Mouse (Mus musculus) regulatory T cell (primary cell): Measurements from ENCODE around the gene Aldh3b3.

ENCODE experiments used
- in situ Hi-C: fragments of 300-600 bp; cut with MboI, MseI; formaldehyde crosslinking; loops from one replicate; pipeline ENCODE4 v1.15.1; 2025; ENCODE audit warnings: high pct_unique_total_duplicates

Aldh3b3 gene

DNA sequence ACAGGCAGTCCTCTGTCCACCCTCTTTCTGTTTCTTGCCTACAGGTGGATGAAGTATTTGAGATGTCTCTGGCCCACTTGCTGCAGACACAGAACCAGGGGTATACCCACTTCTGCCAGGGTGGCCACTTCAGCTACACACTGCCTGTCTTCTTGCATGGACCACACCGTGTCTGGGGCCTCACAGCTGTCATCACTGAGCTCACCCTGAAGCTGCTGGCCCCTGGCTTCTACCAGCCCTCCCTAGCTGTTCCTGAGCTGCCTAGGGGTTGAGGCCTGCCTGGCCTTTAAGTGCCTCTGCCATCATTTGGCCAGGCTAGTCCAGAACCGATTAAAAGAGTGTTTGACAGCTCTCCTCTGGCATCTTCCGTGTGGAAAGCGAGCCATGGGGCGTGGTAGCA, 43.3 kb downstream of the Aldh3b3 start:
- in situ Hi-C loops: no loop called here

- in situ Hi-C loops: no loop called here
These were observed 44.7 kb downstream of the Aldh3b3 start, which contains the start of gene Doc2g for GRCm38 (mm10) chr19:4003112-4003511. TSS of gene Doc2g (plus strand) at chr19:4003313.

- in situ Hi-C loops: no loop called here
These were observed 45.2 kb downstream of the Aldh3b3 start for GRCm38 (mm10) chr19:4003641-4004040.

GRCm38 (mm10) chr19:4004331-4004730, 45.9 kb downstream of the Aldh3b3 start:
- in situ Hi-C loops: no loop called here

DNA sequence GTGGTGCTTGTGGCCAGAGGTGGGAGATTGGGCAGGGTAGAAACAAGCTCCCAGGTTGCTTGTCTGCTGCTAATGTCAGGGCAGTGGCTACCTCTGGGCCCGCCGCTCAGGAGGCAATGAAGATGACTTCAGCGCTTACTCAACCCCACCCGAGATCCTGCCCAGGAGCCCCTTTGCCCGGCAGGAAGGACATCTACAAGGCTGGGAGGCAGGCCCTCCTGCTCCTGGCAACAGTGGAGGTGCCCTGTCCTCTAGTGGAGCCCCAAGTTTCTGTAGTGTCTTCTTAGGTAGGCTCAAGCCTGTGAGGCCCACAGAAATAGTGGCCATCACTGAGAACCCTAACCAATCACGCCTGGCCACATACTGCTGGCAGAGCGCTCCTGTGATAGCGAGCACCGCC, 46.6 kb downstream of the Aldh3b3 start:
- in situ Hi-C loops: no loop called here

DNA sequence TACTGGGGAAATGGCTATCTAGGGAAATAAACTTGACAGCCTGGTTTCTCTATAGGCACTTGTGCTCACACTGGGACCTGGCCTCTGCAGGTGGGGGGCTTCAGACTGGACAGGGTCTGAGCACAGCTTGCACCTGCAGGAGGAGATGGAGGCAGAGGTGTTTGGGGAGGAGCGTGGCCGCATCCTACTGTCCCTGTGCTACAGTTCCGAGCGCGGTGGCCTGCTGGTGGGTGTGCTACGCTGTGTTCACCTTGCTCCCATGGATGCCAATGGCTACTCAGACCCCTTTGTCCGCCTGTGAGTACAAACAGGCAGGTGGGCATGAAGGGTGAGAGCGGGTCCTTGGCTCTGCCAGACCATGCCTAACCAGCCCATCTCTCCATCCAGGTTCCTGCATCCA, 47.5 kb downstream of the Aldh3b3 start:
- in situ Hi-C loops: no loop called here

DNA sequence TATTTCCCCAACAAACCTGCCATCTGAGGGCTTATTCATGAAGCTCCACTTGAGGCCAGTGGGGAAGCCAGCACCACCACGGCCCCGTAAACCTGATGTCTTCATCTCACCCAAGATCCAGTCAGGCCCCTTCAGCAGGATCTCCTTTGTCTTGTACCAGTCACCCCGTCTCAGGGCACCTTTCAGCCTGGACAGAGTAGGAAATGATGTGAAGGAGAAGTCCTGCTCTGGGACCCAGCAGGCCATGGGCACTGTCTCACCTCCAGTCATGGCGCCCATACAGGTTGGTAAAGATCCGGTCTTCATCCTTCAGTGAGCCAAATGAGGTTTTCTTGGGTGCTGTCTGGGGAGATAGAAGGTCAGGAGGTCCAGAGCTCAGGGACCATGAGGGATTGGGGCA, 52.6 kb downstream of the Aldh3b3 start:
- in situ Hi-C loops: no loop called here

DNA sequence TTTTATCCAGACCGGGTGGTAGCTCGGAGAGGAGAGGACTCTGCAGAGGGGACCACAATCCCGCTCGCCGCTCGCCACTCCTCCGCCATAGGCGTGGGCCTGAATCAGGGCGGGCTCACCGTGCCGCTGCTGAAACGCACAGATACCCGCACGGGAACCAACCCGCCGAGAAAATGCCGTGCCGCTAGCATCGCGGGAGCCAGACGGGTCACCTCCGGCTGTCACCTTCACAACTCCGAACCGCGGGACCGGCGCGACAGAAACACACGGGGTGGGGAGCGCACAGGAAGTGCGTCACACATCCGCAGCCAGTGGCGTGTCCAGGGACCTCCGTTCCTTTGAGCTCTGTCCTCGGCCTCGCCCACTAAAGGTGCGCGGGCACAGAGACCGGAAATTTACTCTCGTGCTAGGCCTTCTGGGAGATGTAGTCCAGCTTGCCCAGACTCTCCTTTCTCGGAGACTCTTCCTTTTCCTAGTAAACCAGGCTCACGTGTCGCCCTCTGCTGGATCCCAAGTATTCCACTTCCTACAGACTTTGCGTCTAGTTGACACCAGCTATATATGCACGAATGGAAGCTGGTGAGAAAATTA, 54.1 kb downstream of the Aldh3b3 start, which contains the start of gene Ndufv1:
Gene Ndufv1 (minus strand): TSS at position 375 of the 591 bp plus-strand sequence.
- in situ Hi-C loops: no loop called here

DNA sequence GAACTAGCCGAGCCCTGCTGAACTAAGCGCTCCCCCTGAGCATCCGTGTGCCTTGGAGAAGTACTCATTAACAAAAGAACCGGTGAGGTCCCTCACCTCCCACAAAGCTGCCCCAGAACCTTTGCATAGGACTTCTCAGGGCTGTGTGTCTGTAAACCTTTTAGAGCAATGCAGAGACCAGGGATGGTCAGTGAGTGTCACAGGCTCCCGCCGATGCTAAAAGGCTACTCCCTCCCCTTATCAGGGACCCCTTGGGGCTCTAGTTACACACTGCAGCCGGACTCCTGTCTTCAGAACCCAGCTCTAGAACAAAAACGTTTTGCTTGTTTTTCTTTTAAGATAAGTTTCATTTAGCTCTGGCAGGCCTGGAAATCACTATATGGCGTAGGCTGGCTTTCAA, 54.6 kb downstream of the Aldh3b3 start:
- in situ Hi-C loops: no loop called here

- in situ Hi-C loops: no loop called here
These were observed 56.4 kb downstream of the Aldh3b3 start for GRCm38 (mm10) chr19:4014802-4015201.

DNA sequence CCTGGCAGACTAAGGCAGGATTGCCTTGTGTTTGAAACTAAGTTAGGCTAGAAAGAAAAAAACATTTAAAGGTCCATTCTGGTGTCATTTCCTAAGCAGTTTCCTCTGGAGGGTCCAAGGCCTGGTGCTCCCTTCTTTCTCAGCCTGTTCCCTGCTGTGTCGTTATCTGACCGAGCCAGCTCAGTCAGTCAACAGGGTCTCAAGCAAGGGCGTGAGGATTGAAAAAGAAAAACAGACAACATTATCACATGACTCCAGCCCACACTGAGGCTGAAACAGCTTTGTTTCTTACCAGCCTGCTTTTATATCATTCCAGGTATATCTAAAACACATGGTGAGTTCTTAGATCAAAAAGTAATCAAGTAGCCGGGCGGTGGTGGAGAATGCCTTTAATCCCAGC, 57.2 kb downstream of the Aldh3b3 start:
- in situ Hi-C loops: no loop called here

DNA sequence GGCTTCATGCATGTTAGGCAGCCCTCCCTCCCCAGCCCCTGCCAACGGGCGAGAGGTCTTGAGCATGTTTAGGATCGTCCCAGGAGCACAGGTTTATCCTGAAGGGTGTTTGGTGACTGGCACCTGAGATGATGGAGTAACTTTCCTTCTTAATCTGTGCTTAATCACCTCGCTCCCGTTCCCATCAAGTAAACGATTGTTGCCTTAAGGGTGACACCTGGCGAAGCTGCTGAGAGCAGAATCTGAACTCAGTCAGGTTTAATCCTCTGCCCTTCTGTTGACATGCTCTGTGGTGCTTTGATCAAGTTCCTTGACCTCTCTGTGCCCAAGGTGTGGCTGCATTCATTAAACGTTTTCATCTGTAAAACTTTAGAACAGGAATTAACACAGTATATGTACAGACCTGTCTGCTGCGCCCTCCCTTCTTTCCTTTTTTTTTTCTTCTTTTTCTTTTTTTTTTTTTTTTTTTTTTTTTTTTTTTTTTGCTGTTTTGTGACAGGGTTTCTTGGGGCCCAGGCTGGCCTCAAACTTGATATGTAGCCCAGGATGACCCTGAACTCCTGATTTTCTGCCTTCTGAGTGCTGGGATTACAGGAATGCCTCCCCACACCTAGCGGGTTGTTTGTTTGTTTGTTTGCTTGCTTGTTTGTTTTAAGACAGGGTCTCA, 59.6 kb downstream of the Aldh3b3 start:
- in situ Hi-C loops: no loop called here

GRCm38 (mm10) chr19:4018743-4019583, 60.5 kb downstream of the Aldh3b3 start:
- in situ Hi-C loops: no loop called here
